Mouse (Mus musculus) neural tube, embryonic 13.5 days (tissue): ENCODE data around the gene Cplx3. TPM values are rescaled to one million over a fixed set of nuclear protein-coding genes. Genes with fewer than 3 reads are reported as not detected.

Experiments
- ATAC-seq: fragments of 200-750 bp; cut with Nextera tagmentation; 2 replicates; pipeline ENCODE4 v1.8.0; 2017; ENCODE audit warnings: low read depth, mild to moderate bottlenecking, moderate TSS enrichment, moderate library complexity
- H3K27ac ChIP-seq: fragments of 300-500 bp; sonication (generic); replicated peaks from 2 replicates; pipeline ENCODE4 v1.5.1; 2015; ENCODE audit warnings: moderate library complexity, mild to moderate bottlenecking, inconsistent platforms
- H3K27me3 ChIP-seq: fragments of 300-500 bp; sonication (generic); 2 replicates; pipeline ENCODE4 v1.6.1; 2015; ENCODE audit warnings: mild to moderate bottlenecking, inconsistent platforms
- H3K36me3 ChIP-seq: fragments of 300-500 bp; sonication (generic); 2 replicates; pipeline ENCODE4 v1.6.1; 2015; ENCODE audit warnings: mild to moderate bottlenecking, inconsistent platforms
- H3K4me1 ChIP-seq: fragments of 300-500 bp; sonication (generic); replicated peaks from 2 replicates; pipeline ENCODE4 v1.6.1; 2015; ENCODE audit warnings: inconsistent platforms
- H3K4me2 ChIP-seq: fragments of 300-500 bp; sonication (generic); 2 replicates; pipeline ENCODE4 v1.6.1; 2015; ENCODE audit warnings: inconsistent platforms, mild to moderate bottlenecking, moderate library complexity
- H3K4me3 ChIP-seq: fragments of 300-500 bp; sonication (generic); 2 replicates; pipeline ENCODE4 v1.5.1; 2015; ENCODE audit warnings: mild to moderate bottlenecking, inconsistent platforms
- H3K9ac ChIP-seq: fragments of 300-500 bp; sonication (generic); 2 replicates; pipeline ENCODE4 v1.6.1; 2015; ENCODE audit warnings: moderate library complexity, mild to moderate bottlenecking, inconsistent platforms
- H3K9me3 ChIP-seq: fragments of 300-500 bp; sonication (generic); 2 replicates; pipeline ENCODE4 v1.6.1; 2016; ENCODE audit warnings: inconsistent platforms
- WGBS: fragments of 180-500 bp; shearing (Covaris S2); methylation state at CpG from one replicate; pipeline ENCODE4 v1.1.7; 2015; 5-methylcytosine and 5-hydroxymethylcytosine counted together
- polyA plus RNA-seq: library from polyadenylated mRNA; unstranded; fragments of >200 nt; fragmentation: Nextera tagmentation; extraction: Ambion mirVana; gene quantifications from 2 replicates; pipeline ENCODE4 v1.2.1, GENCODE M21; 2015

Cplx3 gene
- polyA plus RNA-seq, 1 experiment from 2014 or later = not detected

GRCm38 (mm10) chr9:57644944-57645893 lies 39.1 kb upstream of the Cplx3 start:
- peak; percentile 85 for ATAC-seq
- peak overlapping the region; percentile 97 for H3K27ac ChIP-seq
- H3K27me3 ChIP-seq = no peaks in the 10 kb centered on the region
- H3K9me3 ChIP-seq = no peaks in the 10 kb centered on the region
- peak overlapping the region; percentile 100 for H3K9ac ChIP-seq
- H3K4me1 ChIP-seq = peaks cover 44% of the 10 kb centered on the region
- peak overlapping the region; percentile 94 for H3K4me2 ChIP-seq
- peaks cover 10% of the 10 kb centered on the region for H3K36me3 ChIP-seq
- WGBS = under 1% methylated on average over 83 of the region's 85 CpGs
- peak overlapping the region; percentile 98 for H3K4me3 ChIP-seq

- Histone ChIP-seq H3K4me2 (peak overlapping the region; percentile 94), H3K9me3 (no peaks in the 10 kb centered on the region), H3K9ac (peak overlapping the region; percentile 100), H3K4me3 (peak overlapping the region; percentile 98), H3K4me1 (peaks cover 51% of the 10 kb centered on the region), H3K36me3 (peaks cover 10% of the 10 kb centered on the region), H3K27ac (peak overlapping the region; percentile 97), H3K27me3 (no peaks in the 10 kb centered on the region)
- ATAC-seq = peak; percentile 37
- WGBS = under 1% methylated on average over 18 of the region's 18 CpGs
Observed at GRCm38 (mm10) chr9:57644442-57644943, 38.4 kb upstream of the Cplx3 start.

- Histone ChIP-seq H3K9me3 (no peaks in the 10 kb centered on the region), H3K36me3 (peaks cover 10% of the 10 kb centered on the region), H3K27me3 (no peaks in the 10 kb centered on the region), H3K9ac (peak overlapping the region; percentile 100), H3K4me1 (peaks cover 58% of the 10 kb centered on the region), H3K4me3 (peak overlapping the region; percentile 98), H3K4me2 (peak overlapping the region; percentile 94), H3K27ac (no peak overlapping the region)
- no peak for ATAC-seq
- 52% methylated on average over 7 of the region's 7 CpGs for WGBS
Observed at GRCm38 (mm10) chr9:57643856-57644180, 37.7 kb upstream of the Cplx3 start.

GRCm38 (mm10) chr9:57643169-57643855 lies 37.2 kb upstream of the Cplx3 start:
- peak overlapping the region; percentile 100 for H3K9ac ChIP-seq
- H3K27ac ChIP-seq = no peak overlapping the region
- WGBS = 75% methylated on average over 9 of the region's 9 CpGs
- H3K36me3 ChIP-seq = peaks cover 10% of the 10 kb centered on the region
- peak overlapping the region; percentile 98 for H3K4me3 ChIP-seq
- no peak for ATAC-seq
- peaks cover 63% of the 10 kb centered on the region for H3K4me1 ChIP-seq
- no peaks in the 10 kb centered on the region for H3K9me3 ChIP-seq
- H3K27me3 ChIP-seq = no peaks in the 10 kb centered on the region
- peak overlapping the region; percentile 94 for H3K4me2 ChIP-seq

- 86% methylated on average over 13 of the region's 13 CpGs for WGBS
- Histone ChIP-seq H3K4me1 (peaks cover 76% of the 10 kb centered on the region), H3K4me3 (no peak overlapping the region), H3K27me3 (no peaks in the 10 kb centered on the region), H3K9ac (no peak overlapping the region), H3K36me3 (peaks cover 10% of the 10 kb centered on the region), H3K9me3 (no peaks in the 10 kb centered on the region), H3K4me2 (0 out of 2 replicates have a peak overlapping the region, but pooled peaks have one; percentile 42), H3K27ac (no peak overlapping the region)
- ATAC-seq = no peak
Observed at GRCm38 (mm10) chr9:57641775-57642550, 35.9 kb upstream of the Cplx3 start.

- no peaks in the 10 kb centered on the region for H3K27me3 ChIP-seq
- H3K27ac ChIP-seq = peak overlapping the region; percentile 33; the same call in 1 of the 2 replicates
- peak overlapping the region; percentile 62; the same call in 1 of the 2 replicates for H3K9ac ChIP-seq
- peak overlapping the region; percentile 42 for H3K4me2 ChIP-seq
- no peak for ATAC-seq
- peaks cover 78% of the 10 kb centered on the region for H3K4me1 ChIP-seq
- 65% methylated on average over 1 of the region's 1 CpGs for WGBS
- H3K36me3 ChIP-seq = peaks cover 10% of the 10 kb centered on the region
- no peak overlapping the region for H3K4me3 ChIP-seq
- H3K9me3 ChIP-seq = no peaks in the 10 kb centered on the region
Observed at GRCm38 (mm10) chr9:57641022-57641421, 34.9 kb upstream of the Cplx3 start.

- H3K4me3 ChIP-seq = no peak overlapping the region
- H3K4me2 ChIP-seq = peak overlapping the region; percentile 42
- H3K9ac ChIP-seq = peak overlapping the region; percentile 62
- H3K27me3 ChIP-seq = no peaks in the 10 kb centered on the region
- ATAC-seq = no peak
- H3K36me3 ChIP-seq = peaks cover 10% of the 10 kb centered on the region
- H3K27ac ChIP-seq = peak overlapping the region; percentile 57
- peaks cover 78% of the 10 kb centered on the region for H3K4me1 ChIP-seq
- 32% methylated on average over 15 of the region's 15 CpGs for WGBS
- no peaks in the 10 kb centered on the region for H3K9me3 ChIP-seq
Observed at GRCm38 (mm10) chr9:57640384-57640783, 34.3 kb upstream of the Cplx3 start.

GRCm38 (mm10) chr9:57639661-57640328 lies 33.7 kb upstream of the Cplx3 start:
- H3K27me3 ChIP-seq = no peaks in the 10 kb centered on the region
- H3K36me3 ChIP-seq = peaks cover 10% of the 10 kb centered on the region
- peak overlapping the region; percentile 62 for H3K9ac ChIP-seq
- WGBS = 72% methylated on average over 5 of the region's 5 CpGs
- ATAC-seq = no peak
- no peak overlapping the region for H3K4me3 ChIP-seq
- H3K27ac ChIP-seq = peak overlapping the region; percentile 57; the same call in 1 of the 2 replicates
- peaks cover 78% of the 10 kb centered on the region for H3K4me1 ChIP-seq
- H3K9me3 ChIP-seq = no peaks in the 10 kb centered on the region
- H3K4me2 ChIP-seq = peak overlapping the region; percentile 42

- 0 out of 2 replicates have a peak, but pooled peaks have one; percentile 5 for ATAC-seq
- peak overlapping the region; percentile 30 for H3K27ac ChIP-seq
- no peaks in the 10 kb centered on the region for H3K27me3 ChIP-seq
- peaks cover 79% of the 10 kb centered on the region for H3K4me1 ChIP-seq
- H3K4me2 ChIP-seq = peak overlapping the region; percentile 42
- 40% methylated on average over 8 of the region's 8 CpGs for WGBS
- H3K4me3 ChIP-seq = no peak overlapping the region
- peak overlapping the region; percentile 62 for H3K9ac ChIP-seq
- no peaks in the 10 kb centered on the region for H3K9me3 ChIP-seq
- peaks cover 10% of the 10 kb centered on the region for H3K36me3 ChIP-seq
Observed at GRCm38 (mm10) chr9:57638651-57639459, 32.8 kb upstream of the Cplx3 start.

GRCm38 (mm10) chr9:57637741-57638322 lies 31.8 kb upstream of the Cplx3 start:
- Histone ChIP-seq H3K9ac (peak overlapping the region; percentile 62), H3K4me2 (peak overlapping the region; percentile 42), H3K4me3 (no peak overlapping the region), H3K36me3 (peaks cover 10% of the 10 kb centered on the region), H3K4me1 (peaks cover 73% of the 10 kb centered on the region), H3K27ac (peak overlapping the region; percentile 30), H3K9me3 (no peaks in the 10 kb centered on the region), H3K27me3 (no peaks in the 10 kb centered on the region)
- 59% methylated on average over 6 of the region's 6 CpGs for WGBS
- ATAC-seq = 0 out of 2 replicates have a peak, but pooled peaks have one; percentile 33
